Mouse (Mus musculus) left cerebral cortex, adult 9 months (tissue): ENCODE data around the gene Rgs14.

Experiments
- DNase-seq, 2 experiments: peaks; one replicate each; pipeline ENCODE4 v3.0.0; 2022; ENCODE audit warnings: low spot score in 2 of 2

The Rgs14 gene

GRCm38 (mm10) chr13:55344286-55344685 is 25.2 kb upstream of the Rgs14 start:
- DNase-seq, result no peak

DNA sequence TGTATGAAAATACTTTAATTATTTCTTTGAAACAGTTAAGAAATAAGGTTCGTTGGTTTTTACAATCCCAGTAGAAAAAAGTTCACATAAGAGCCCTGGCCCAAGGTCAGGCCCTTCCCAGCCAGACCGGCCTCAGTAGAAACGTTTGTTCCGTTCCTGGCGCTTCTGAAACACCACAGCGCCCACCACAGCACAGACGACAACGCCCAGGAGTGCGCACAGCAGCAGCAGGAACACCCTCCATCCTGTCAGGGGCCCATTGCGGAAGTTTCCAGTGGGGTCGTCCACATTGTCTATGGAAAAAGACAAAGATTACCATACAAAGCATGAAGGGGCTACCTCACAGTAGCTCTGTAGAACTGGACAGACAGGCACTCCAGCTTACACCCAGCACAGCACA is 22.8 kb upstream of the Rgs14 start:
- DNase-seq, result no peak

DNA sequence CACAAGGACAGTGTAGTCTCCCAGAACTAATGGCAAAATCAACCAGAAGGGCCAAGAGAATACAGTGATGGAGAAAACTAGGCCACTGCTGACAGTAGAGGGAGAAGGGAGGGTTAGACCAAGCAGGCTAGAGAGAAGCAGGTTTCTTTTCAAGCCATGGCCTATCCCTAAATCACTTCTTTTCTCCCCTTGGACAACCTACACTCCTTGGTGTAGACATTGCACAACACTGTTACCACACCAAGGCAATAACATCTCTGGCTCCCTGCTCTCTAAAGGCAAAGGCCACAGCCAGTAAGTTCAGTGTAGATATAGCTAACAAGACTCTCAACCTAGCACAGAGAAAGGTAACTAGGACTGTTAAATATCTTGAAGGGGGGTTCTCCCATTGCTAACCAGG is 8.4 kb upstream of the Rgs14 start:
- no peak for DNase-seq

GRCm38 (mm10) chr13:55361974-55362452 is 7.5 kb upstream of the Rgs14 start:
- DNase-seq, result no peak

- DNase-seq, result peak; percentile 98 to 99
Measured at GRCm38 (mm10) chr13:55362453-55363060, 7.0 kb upstream of the Rgs14 start, which contains the start of gene Lman2. Gene Lman2, minus strand, starts transcription at chr13:55362783.

GRCm38 (mm10) chr13:55368401-55368800 is 1.1 kb upstream of the Rgs14 start:
- DNase-seq, result no peak

DNA sequence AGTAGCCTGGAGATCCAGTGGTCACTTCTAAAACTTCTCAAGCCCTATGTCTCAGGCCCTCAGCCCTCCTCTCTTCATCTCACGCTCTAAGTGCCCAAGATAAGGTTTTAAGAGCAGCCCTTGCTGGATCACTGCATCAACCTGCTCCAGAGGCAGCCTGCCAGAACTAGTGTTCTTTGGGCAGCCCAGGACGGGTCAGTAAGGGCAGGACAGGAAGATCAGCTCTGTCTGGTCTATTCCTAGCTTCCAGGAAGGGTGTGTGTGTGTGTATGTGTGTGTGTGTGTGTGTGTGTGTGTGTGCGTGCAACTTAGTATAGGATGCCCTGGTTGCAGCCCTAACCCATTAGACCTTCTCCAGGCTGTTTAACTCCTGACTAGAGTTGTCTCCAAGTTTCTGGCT is 702 bp downstream of the Rgs14 start:
- DNase-seq, result no peak

DNA sequence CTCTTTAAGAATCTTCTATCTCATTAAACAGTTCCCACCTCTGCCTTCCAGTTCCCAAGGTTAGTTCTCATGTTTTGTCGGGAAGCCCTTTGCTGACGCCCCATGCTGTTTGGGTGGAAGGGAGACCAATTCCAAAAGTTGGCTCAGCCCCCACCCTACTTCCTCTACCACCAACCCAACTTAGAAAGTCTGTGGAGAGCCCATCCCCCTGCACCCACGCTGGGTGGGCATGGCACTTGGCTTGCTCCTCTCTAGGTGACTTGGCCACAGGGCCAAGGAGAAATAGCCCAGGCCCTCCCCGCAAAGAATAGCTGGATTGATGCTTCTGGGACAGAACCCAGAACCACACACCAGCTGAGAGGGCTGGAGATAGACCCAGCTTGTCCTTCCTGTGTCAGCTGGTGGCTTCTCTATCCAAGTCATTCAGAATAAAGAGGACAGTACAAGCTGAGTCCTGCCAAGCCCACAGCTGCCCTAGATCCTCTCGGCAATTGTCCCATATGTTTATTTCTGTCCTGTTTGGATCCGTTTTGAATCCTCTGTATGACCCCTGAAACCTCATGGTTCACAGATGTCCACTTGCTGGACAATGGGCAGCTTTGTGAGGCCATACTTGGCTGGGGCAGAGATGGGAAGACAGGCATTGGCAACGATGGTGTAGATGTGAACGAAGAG is 1.6 kb downstream of the Rgs14 start:
- peak; percentile 62 to 63 for DNase-seq

- no peak for DNase-seq
Measured at GRCm38 (mm10) chr13:55371740-55372139, 2.2 kb downstream of the Rgs14 start.

GRCm38 (mm10) chr13:55374206-55374924 is 4.8 kb downstream of the Rgs14 start:
- DNase-seq, result no peak

DNA sequence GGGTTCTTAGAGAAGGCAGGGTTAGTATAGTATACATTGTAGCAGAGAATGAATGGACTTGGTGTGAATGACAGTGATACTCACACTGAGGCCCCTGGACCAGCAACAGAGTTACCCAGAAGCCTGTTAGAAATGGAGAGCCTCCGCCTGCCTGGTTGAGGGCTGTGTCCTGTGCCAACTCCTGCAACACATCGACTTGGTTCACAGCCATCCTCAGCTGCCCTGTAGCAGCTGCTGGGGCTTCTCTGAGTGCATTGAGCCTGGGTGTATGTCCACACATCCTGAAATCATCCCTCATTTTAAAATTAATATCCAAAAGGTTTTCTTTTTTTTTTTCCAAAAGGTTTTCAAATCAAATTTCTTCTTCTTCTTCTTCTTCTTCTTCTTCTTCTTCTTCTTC is 6.3 kb downstream of the Rgs14 start:
- DNase-seq, result no peak

GRCm38 (mm10) chr13:55378907-55379580 is 9.5 kb downstream of the Rgs14 start:
- no peak for DNase-seq

DNA sequence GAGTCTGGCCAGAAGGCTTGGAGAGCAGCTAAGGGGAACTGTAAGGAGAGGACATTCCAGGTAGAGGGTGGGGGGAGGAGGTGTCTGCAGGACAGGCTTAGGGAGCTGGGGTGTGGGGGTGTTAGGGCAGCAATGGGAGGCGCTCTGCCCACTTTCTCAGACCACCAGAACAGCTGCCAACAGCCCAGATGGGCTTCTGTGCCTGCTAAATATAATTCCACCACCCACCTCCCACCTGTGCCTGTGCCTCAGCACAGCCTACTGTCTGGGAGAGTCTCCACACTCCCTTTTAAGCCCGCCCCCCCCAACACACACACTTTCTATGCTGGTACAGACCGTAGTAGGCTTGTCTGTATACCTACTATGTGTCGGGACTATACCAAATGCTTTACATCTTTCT is 12.3 kb downstream of the Rgs14 start:
- peak in 1 of 2 experiments; percentile 92 for DNase-seq

DNA sequence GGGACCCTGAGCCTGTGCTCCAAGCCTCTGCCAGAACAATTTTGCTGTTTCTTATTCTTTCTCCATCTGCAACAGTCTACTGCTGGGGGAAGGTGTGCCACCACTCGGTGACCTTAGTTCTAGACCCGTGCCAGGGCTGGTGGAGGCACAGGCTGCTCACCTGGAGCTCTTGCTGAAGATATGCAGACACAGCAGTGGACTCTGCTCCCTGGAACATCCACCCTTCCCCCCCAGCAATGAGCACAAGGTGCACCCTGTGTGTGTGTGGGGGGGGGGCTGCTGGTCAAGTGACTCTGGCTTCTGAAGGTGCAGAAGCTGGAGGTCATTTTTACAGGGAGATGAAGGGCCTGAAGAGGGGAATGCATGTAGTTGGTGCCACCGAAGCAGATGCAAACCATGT is 21.1 kb downstream of the Rgs14 start:
- DNase-seq, result no peak

DNA sequence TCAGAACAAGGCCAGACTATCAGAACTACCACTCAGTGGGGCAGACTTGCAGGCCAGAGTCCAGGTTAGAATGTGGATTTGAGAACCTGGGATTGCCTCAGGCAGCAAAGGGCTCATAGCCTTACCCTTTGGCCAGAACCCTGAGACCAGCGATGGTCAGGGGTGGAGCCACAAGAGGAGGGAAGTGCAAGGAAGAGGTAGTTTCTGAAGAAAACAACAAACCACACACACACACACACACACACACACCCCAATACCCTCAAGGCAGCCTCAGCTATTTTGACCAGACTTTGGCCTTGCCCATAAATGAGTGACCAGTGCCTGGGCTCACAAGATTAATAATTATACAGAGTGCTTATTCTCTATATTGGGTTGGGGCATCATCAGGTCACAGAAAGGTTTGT is 22.1 kb downstream of the Rgs14 start:
- no peak for DNase-seq

DNA sequence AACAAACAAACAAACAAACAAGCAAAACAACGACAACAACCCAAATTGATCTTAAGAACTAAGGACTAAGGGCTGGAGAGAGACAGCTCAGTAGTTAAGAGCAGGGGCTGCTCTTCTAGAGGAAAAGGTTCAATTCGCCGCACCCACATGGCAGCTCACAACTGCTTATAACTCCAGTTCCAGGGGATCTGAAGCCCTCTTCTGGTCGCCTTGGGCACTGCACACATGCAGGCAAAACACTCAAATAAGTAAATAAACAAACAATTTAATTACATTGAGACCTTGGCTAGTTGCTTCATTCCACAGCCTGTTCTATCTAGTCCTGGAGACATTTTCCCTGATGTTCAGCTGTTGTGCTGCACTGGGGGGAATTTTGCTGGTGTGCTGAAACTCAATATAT is 23.4 kb downstream of the Rgs14 start:
- DNase-seq, result no peak

DNA sequence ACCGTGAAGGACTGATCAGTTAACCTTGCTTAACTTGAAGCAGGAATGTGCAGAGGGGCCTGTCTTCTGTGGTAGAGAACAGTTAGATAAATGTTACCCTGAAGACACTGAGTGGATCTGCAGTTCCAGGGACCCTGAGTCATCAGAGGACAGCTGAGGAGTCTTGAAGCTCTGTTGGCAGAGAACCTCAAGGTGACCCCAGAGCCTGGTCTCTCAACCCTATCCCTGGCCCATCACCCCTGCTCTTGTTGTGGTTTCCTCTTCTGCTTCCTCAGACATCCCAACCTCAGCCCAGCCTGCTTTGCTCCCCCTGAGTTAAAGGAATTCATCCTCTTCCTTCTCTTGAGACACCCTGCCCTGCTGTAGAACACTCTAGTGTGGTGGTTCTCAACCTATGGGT is 28.6 kb downstream of the Rgs14 start, which contains the start of gene Slc34a1:
Gene Slc34a1, plus strand, starts transcription at position 100 of the 400 bp plus-strand sequence.
- DNase-seq, result no peak

- no peak for DNase-seq
Measured at GRCm38 (mm10) chr13:55399300-55400038, 29.9 kb downstream of the Rgs14 start.

DNA sequence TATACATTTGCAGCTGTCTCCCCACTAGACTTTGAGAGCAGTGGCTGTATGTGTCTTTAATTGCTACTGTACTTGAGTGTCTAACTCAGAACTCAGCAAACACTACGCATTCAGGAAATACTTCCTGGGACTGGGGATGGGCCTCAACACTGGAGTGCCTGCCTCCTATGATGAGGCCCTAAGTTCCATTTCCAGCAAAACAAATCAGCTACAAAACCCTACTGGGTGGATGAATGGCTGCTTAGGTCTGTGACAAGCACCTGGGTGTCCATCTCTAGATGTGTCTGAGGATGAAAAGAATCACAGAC is 30.5 kb downstream of the Rgs14 start:
- no peak for DNase-seq

GRCm38 (mm10) chr13:55403266-55403665 is 33.7 kb downstream of the Rgs14 start:
- no peak for DNase-seq
